Mouse (Mus musculus): Measurements from ENCODE around the gene Ank3. TPM values are rescaled to one million over a fixed set of nuclear protein-coding genes. Genes with fewer than 3 reads are reported as not detected.

The Ank3 gene
- polyA plus RNA-seq, 1 experiment from 2014 or later: 150 TPM

DNA sequence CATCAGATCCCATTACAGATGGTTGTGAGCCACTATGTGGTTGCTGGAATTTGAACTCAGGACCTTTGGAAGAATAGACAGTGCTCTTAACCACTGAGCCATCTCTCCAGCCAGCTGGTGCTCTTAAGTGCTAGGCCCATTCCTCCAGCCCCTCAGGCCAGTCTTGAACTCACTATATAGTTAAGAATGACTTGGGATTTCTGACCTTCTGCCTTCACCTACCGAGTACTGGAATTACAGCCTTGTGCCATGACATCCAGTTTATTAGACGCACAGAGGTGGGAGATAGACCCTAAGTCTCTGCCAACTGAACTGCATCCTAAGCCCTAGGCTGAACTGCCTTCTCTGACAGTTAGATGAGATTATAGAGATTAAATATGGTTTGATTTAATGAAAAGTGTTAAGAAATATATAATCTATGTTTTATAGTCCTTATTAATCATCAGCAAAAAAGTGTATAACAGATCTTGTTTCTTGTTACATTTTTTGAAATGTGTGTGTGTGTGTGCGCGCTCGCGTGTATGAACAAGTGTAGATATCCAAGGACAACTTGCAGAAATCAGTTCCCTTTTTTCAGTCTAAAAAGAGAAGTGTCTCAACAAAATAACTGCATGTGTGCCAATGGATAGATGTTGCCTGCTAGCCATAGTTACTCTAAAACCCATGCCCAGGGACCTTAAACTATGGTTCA lies 520.0 kb downstream of the Ank3 start:
- Histone ChIP-seq H3K4me1 (ENCODE audit: control insufficient read depth, insufficient read depth, low read length) (no peaks in the 10 kb centered on the region), H3K4me3 (replicated peaks; ENCODE audit: low read depth, low read length) (no peak overlapping the region), H3K9me3 (ENCODE audit: control insufficient read depth, low read length) (no peaks in the 10 kb centered on the region), H3K27me3 (ENCODE audit: control insufficient read depth, insufficient read depth, low read length) (no peaks in the 10 kb centered on the region), H3K27ac (replicated peaks; ENCODE audit: low read depth, low read length) (no peak overlapping the region), H3K9ac (replicated peaks; ENCODE audit: low read length) (no peak overlapping the region), H3K36me3 (ENCODE audit: control insufficient read depth, insufficient read depth, low read length) (peaks cover 34% of the 10 kb centered on the region), H3K4me2 (ENCODE audit: low read length) (no peak overlapping the region)
- 97% methylated on average over 6 of the region's 6 CpGs for WGBS
- ATAC-seq (ENCODE audit: low FRiP score, low TSS enrichment) (no peak), DNase-seq (no peak)

- Histone ChIP-seq H3K9me3 (ENCODE audit: control insufficient read depth, low read length) (no peaks in the 10 kb centered on the region), H3K36me3 (ENCODE audit: control insufficient read depth, insufficient read depth, low read length) (peaks cover 30% of the 10 kb centered on the region), H3K4me3 (replicated peaks; ENCODE audit: low read depth, low read length) (no peak overlapping the region), H3K27ac (replicated peaks; ENCODE audit: low read depth, low read length) (no peak overlapping the region), H3K4me1 (ENCODE audit: control insufficient read depth, insufficient read depth, low read length) (no peaks in the 10 kb centered on the region; the same call in 1 of the 2 replicates), H3K27me3 (ENCODE audit: control insufficient read depth, insufficient read depth, low read length) (no peaks in the 10 kb centered on the region), H3K9ac (replicated peaks; ENCODE audit: low read length) (no peak overlapping the region), H3K4me2 (ENCODE audit: low read length) (no peak overlapping the region)
- WGBS: 89% methylated on average over 5 of the region's 5 CpGs
- DNase-seq (no peak), ATAC-seq (ENCODE audit: low FRiP score, low TSS enrichment) (no peak)
These were observed 520.5 kb downstream of the Ank3 start for GRCm38 (mm10) chr10:69919152-69919492.

GRCm38 (mm10) chr10:69919746-69920145 lies 521.2 kb downstream of the Ank3 start:
- no peak for ATAC-seq (ENCODE audit: low FRiP score, low TSS enrichment)
- DNase-seq: no peak

GRCm38 (mm10) chr10:69922076-69922475 lies 523.5 kb downstream of the Ank3 start:
- no peak overlapping the region for H3K27ac ChIP-seq (replicated peaks; ENCODE audit: low read depth, low read length)
- H3K36me3 ChIP-seq (ENCODE audit: control insufficient read depth, insufficient read depth, low read length): peaks cover 17% of the 10 kb centered on the region
- no peak overlapping the region for H3K4me3 ChIP-seq (replicated peaks; ENCODE audit: low read depth, low read length)
- H3K27me3 ChIP-seq (ENCODE audit: control insufficient read depth, insufficient read depth, low read length): no peaks in the 10 kb centered on the region
- ATAC-seq (ENCODE audit: low FRiP score, low TSS enrichment) (no peak), DNase-seq (no peak)
- no peaks in the 10 kb centered on the region for H3K9me3 ChIP-seq (ENCODE audit: control insufficient read depth, low read length)
- 89% methylated on average over 5 of the region's 5 CpGs for WGBS
- no peak overlapping the region for H3K4me2 ChIP-seq (ENCODE audit: low read length)
- peaks cover 14% of the 10 kb centered on the region for H3K4me1 ChIP-seq (ENCODE audit: control insufficient read depth, insufficient read depth, low read length)
- no peak overlapping the region for H3K9ac ChIP-seq (replicated peaks; ENCODE audit: low read length)

More at GRCm38 (mm10) chr10:69919746-69920145, 521.2 kb downstream of the Ank3 start:
- H3K9ac ChIP-seq (replicated peaks; ENCODE audit: low read length): no peak overlapping the region
- H3K27ac ChIP-seq (replicated peaks; ENCODE audit: low read depth, low read length): no peak overlapping the region
- peaks cover 25% of the 10 kb centered on the region for H3K36me3 ChIP-seq (ENCODE audit: control insufficient read depth, insufficient read depth, low read length)
- H3K27me3 ChIP-seq (ENCODE audit: control insufficient read depth, insufficient read depth, low read length): no peaks in the 10 kb centered on the region
- H3K4me1 ChIP-seq (ENCODE audit: control insufficient read depth, insufficient read depth, low read length): peaks cover 6% of the 10 kb centered on the region
- no peak overlapping the region for H3K4me3 ChIP-seq (replicated peaks; ENCODE audit: low read depth, low read length)
- WGBS: 91% methylated on average over 7 of the region's 7 CpGs
- H3K4me2 ChIP-seq (ENCODE audit: low read length): no peak overlapping the region
- no peaks in the 10 kb centered on the region for H3K9me3 ChIP-seq (ENCODE audit: control insufficient read depth, low read length)

DNA sequence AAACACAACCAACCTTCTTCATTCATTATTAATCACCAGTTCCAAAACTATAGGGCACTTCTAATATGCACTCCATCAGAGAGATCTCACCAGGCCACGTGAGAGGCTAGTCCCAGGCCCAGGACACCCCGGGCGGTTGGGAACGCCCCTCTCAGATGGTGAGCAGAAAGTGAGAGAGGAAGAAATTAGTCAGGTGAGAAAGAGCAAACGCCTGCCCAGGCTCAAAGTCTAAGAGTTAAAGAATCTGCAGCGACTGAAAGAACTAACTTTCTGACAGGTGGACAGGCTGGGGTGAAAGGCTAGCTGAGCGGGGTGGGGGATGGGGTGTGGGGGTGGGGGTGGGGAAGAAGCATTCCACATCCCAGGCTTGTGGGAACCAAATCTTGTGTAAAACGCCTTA lies 525.2 kb downstream of the Ank3 start:
- Histone ChIP-seq H3K4me1 (ENCODE audit: control insufficient read depth, insufficient read depth, low read length) (peaks cover 14% of the 10 kb centered on the region), H3K36me3 (ENCODE audit: control insufficient read depth, insufficient read depth, low read length) (peaks cover 22% of the 10 kb centered on the region), H3K9me3 (ENCODE audit: control insufficient read depth, low read length) (no peaks in the 10 kb centered on the region), H3K27me3 (ENCODE audit: control insufficient read depth, insufficient read depth, low read length) (no peaks in the 10 kb centered on the region), H3K4me2 (ENCODE audit: low read length) (no peak overlapping the region), H3K27ac (replicated peaks; ENCODE audit: low read depth, low read length) (no peak overlapping the region), H3K4me3 (replicated peaks; ENCODE audit: low read depth, low read length) (no peak overlapping the region), H3K9ac (replicated peaks; ENCODE audit: low read length) (no peak overlapping the region)
- DNase-seq (no peak), ATAC-seq (ENCODE audit: low FRiP score, low TSS enrichment) (no peak)
- 9% methylated on average over 8 of the region's 8 CpGs for WGBS

DNA sequence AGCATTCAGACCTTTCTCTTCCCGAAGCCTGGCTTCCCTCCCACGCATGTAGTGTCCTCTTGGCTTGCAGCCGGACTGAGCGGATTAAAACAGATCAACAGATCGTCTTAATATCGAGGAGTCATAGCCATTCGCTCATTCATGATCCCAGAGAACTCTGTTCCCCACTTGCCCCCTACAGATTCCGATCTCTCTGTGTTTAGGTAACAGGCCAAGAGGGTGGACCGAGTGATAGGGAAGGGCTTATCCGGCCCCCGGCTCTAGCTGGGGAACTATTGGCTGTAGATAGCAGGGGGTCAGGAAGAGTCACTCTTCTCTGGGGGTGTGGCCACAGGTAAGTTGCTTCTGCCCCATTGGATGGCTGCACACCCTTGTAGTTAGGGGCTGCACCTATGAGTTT lies 525.7 kb downstream of the Ank3 start:
- peak overlapping the region; percentile 43 for H3K4me2 ChIP-seq (ENCODE audit: low read length)
- no peak overlapping the region for H3K9ac ChIP-seq (replicated peaks; ENCODE audit: low read length)
- H3K36me3 ChIP-seq (ENCODE audit: control insufficient read depth, insufficient read depth, low read length): peaks cover 17% of the 10 kb centered on the region
- H3K9me3 ChIP-seq (ENCODE audit: control insufficient read depth, low read length): no peaks in the 10 kb centered on the region
- no peaks in the 10 kb centered on the region for H3K27me3 ChIP-seq (ENCODE audit: control insufficient read depth, insufficient read depth, low read length)
- 5% methylated on average over 11 of the region's 11 CpGs for WGBS
- no peak; the same call in 1 of the 2 replicates for ATAC-seq (ENCODE audit: low FRiP score, low TSS enrichment)
- peaks cover 14% of the 10 kb centered on the region for H3K4me1 ChIP-seq (ENCODE audit: control insufficient read depth, insufficient read depth, low read length)
- no peak overlapping the region for H3K4me3 ChIP-seq (replicated peaks; ENCODE audit: low read depth, low read length)
- DNase-seq: peak; percentile 41
- H3K27ac ChIP-seq (replicated peaks; ENCODE audit: low read depth, low read length): no peak overlapping the region

- Histone ChIP-seq H3K36me3 (ENCODE audit: control insufficient read depth, insufficient read depth, low read length) (0 out of 2 replicates have a peak, but pooled peaks cover 14% of the 10 kb centered on the region), H3K4me3 (replicated peaks; ENCODE audit: low read depth, low read length) (no peak overlapping the region), H3K27ac (replicated peaks; ENCODE audit: low read depth, low read length) (no peak overlapping the region), H3K9me3 (ENCODE audit: control insufficient read depth, low read length) (no peaks in the 10 kb centered on the region), H3K27me3 (ENCODE audit: control insufficient read depth, insufficient read depth, low read length) (no peaks in the 10 kb centered on the region), H3K4me1 (ENCODE audit: control insufficient read depth, insufficient read depth, low read length) (peaks cover 14% of the 10 kb centered on the region), H3K9ac (replicated peaks; ENCODE audit: low read length) (no peak overlapping the region), H3K4me2 (ENCODE audit: low read length) (peak overlapping the region; percentile 43)
- peak; percentile 43 for DNase-seq
- 4% methylated on average over 14 of the region's 14 CpGs for WGBS
- ATAC-seq (ENCODE audit: low FRiP score, low TSS enrichment): 0 out of 2 replicates have a peak, but pooled peaks have one; percentile 31
These were observed 526.3 kb downstream of the Ank3 start for GRCm38 (mm10) chr10:69924845-69925244.

DNA sequence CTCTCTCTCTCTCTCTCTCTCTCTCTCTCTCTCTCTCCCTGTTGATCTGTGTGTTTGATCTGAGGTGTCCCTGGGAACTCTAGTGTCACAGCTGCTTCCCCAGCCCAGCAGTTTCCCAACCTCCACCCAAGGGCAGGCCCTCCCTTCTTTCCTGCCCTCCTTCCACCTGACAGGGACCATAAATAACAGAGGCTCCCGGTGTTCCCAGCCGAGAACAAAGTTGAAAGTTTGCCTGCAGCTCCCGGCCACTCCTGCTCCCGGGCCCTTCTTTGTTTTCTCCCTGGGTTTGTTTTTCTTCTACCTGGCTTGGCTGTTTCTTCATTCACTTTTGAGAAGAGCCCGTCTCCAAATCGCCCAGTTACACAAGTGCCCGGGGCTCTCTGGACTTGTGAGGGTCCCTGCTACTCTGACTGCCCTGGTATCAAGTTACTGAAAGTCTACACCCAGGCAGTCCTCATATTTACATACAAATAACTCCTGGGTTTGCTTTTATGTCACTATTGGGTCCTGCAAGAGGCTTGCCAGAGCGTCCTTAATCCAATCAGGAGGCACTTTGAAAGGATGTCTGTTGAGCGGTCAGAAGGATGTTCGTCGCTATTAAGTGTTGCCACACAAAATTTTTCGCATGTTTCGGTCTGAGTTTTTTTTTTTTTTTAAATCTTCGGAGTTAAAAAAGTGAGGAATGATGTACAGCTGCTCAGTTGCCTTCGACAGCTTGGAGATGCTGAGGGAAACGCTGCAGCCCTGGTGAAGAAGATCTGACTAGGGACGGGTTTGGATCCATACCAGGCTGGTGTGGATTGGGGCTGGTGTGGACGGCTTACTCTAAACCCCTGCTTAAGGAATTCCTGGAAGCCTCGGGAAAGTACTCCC lies 526.9 kb downstream of the Ank3 start:
- Histone ChIP-seq H3K27ac (replicated peaks; ENCODE audit: low read depth, low read length) (no peak overlapping the region), H3K9me3 (ENCODE audit: control insufficient read depth, low read length) (no peaks in the 10 kb centered on the region), H3K9ac (replicated peaks; ENCODE audit: low read length) (no peak overlapping the region), H3K36me3 (ENCODE audit: control insufficient read depth, insufficient read depth, low read length) (peaks cover 9% of the 10 kb centered on the region; the same call in 1 of the 2 replicates), H3K4me3 (replicated peaks; ENCODE audit: low read depth, low read length) (peak overlapping the region; percentile 20; the same call in 1 of the 2 replicates), H3K27me3 (ENCODE audit: control insufficient read depth, insufficient read depth, low read length) (no peaks in the 10 kb centered on the region), H3K4me1 (ENCODE audit: control insufficient read depth, insufficient read depth, low read length) (peaks cover 14% of the 10 kb centered on the region), H3K4me2 (ENCODE audit: low read length) (peak overlapping the region; percentile 43)
- no peak; the same call in 1 of the 2 replicates for ATAC-seq (ENCODE audit: low FRiP score, low TSS enrichment)
- under 1% methylated on average over 19 of the region's 19 CpGs for WGBS
- peak; percentile 42 for DNase-seq

All from midbrain, embryonic 14.5 days (tissue).